Mouse (Mus musculus): ENCODE measurements at regions not wholly inside any gene's neighbourhood (a gene's known extent, or its start where the extent isn't known, plus 50 kb on each side); places are given as distances from the start of the nearest gene placed in this dataset.
A peak's percentile ranks its signal among the peaks of the same experiment; 100 is the strongest.

DNA sequence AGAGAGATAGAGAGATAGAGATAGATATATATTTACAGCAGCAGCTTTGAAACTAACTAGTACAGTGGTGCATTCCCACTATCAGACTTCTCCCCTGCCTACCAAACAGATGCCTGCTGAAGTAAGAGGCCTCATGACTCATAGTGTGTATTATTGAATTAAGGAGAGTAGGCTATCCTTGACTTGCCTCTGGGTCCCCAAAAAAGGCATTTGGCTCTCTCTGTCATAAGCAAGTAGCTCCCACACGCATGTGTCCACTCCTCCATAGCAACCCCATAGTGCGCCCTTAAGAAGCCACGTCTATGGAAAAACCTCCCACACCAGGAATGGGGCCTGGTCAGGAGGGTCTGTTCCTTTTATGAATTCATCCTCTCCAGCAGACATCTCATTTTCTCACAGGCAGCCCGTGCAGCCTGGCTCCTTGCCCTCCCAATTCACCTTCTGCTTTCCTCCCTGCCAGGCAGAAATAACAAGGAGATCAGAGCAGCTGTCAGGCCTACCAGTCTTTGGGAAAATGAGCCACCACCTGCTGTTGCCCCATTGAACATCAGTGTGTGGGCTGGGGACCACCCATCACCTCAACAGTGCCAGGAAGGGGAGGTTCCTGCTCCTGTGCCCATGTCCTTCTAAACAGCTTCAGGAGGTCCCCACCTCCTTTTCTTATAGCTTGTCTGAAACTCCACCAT is 208.5 kb upstream of the Mocs1 start:
- no peak for DNase-seq (ENCODE audit: low read depth)

DNA sequence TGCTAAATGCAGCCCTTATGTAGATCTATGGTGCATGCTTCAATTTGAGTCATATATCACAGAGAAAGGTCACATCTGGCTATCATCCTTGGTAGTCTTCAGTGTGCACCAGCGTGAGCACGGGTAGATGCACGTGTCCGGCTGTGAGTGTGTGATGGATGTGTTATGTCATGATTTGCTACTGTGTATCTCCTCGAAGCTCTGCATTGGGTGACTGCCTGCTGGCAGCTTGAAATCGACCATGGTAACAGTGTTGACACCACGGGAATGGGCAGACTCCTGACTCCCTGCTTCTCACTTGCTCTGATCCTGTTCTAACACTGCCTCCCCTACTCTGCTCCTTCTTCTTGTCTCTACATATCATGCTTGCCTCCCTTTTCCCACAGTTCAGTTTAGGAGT is 204.9 kb upstream of the Mocs1 start:
- DNase-seq (ENCODE audit: low read depth), result no peak

DNA sequence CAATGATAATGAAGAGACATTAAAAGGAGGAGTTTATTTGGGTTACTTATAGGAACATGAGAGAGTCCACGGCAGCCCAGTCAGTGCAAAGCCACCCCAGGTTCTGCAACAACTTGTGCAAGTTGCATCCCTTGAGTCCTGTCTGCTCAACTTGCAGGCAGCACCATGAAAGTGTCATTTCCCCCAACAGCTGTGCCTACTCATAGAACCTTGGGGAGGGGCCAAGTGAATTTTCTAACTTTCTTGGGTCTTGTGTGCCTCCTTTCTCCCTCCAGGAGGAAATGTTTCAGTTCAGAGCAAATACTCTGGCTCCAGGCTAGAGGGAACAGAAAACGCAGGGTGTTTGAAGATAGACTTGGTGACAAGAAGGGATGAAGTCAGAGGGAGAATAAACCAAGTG is 204.5 kb upstream of the Mocs1 start:
- DNase-seq (ENCODE audit: low read depth), result no peak

DNA sequence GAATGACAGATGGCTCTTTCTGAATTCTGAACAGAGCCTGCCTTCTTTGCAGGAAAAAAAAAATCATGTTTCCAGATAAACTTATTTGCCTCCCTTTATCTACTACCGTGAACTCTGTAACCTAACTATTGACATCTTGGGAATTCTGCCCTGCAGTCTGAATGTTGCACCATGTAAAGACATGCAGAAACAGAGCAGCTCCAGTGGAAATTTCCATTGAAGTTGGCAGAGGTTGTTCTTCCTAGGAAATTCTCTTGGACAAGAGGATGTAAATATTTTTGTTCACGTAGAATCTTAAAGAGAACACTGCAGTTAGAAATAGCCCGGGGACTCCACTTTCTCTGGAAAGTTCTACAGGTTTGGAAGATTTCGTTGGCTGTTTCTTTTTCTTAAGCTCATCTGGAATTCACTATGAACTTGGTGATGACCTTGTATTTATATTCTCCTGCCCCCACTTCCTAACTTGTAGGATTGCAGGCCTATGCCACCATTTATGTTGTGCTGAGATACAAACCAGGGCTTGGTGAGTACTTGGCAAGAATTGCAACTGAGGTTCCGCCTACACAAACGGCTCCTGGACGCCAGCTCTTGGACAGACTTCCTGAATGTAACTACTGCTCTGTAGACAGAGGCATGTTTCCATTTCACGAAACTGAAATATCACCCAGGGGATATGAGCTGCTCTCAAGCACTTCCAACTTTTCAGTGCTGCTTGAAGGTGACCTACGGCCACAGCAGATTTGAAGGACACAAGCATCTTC is 202.7 kb upstream of the Mocs1 start:
- DNase-seq (ENCODE audit: low read depth), result no peak

DNA sequence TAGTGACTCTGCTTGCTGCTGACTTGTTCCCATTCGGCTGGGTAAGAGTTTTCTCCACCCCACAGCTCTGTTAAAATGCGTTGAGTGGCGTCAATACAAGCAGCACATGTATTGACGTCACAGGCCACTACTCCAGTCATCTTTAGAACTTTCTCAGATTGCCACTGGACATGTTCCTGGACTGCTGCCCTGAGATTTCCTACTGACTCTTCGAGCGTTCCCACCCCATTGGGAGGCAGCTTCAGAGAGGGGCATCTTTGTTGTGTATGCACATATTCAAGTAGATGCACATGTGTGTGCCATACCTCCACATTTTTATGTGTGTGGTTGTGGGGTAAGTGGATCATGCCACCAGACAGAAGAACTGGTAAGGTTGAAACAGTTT is 202.2 kb upstream of the Mocs1 start:
- no peak for DNase-seq (ENCODE audit: low read depth)

DNA sequence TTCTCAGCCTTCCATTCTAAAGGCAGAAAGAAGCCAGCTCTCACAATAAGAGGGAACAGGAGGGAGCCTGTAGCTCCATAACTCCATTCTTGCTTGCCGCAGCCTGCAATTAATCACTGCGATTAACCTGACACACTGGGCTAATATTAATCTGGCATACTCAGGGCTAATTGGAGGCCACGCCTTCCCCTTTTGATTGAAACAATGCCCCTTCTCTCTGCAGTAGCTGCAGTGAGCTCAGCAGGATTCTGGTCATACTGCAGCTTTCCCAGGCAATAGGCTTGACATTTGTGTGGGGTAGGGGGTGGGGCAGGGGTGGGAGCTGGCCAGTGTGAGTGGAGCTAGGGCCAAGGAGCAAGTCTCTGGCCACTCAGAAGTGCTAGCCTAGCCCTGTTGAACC is 196.9 kb upstream of the Mocs1 start:
- no peak for DNase-seq (ENCODE audit: low read depth)

DNA sequence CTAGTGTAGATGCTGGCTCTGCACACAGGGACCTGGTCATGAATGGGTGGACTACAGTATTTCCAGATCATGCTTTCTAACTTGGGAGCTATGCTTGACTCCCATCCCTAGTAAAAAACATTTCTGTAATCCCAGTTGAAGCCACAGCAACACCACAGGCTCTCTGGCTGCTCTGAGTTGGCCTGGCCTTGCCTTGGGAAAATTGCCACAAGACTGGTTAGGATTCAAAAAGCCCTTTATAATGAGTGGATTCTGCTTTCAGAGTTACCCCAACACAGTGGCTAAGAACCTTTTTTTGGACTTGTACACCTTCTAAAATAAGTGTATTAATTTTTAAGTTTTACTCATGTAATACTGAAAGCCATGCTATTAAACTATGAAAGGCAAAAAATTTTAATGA is 188.1 kb upstream of the Mocs1 start:
- DNase-seq (ENCODE audit: low read depth), result no peak

DNA sequence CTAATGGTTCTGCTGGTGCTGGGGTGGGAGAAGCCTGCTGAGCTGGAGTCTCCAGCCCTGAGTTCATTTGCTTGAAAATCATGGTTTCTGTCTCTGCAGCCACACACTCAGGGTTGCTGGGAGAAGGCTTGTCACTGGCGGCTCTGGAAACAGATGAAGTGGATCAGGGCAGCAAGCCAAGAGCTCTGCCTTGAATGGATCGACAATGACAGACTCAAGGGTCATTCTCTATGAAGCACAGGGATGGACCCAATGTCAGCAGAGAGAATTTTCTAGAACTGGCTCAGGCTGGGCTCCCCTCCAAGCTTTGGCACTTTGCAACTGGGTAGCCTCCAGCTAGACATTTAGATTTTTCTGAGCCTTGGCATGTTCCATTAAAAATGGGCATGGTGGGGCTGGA is 184.7 kb upstream of the Mocs1 start:
- no peak for DNase-seq (ENCODE audit: low read depth)

DNA sequence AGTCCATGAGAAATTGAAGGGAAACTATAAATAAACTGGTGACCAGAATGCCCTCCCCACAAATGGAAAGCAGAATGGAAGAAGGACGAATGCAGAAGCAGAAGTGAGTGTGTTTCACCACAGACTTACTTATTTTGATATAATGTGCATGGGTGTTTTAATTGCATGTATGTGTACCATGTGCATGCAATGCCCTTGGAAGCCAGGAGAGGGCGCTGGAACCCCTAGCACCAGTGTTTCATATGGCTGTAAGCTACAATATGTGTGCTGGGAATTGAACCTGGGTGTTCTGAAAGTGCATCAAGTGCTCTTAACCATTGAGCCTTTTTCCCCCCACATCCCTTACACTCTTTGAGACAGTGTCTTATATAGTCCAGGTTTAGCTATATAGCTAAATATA is 183.1 kb upstream of the Mocs1 start:
- DNase-seq (ENCODE audit: low read depth), result no peak

DNA sequence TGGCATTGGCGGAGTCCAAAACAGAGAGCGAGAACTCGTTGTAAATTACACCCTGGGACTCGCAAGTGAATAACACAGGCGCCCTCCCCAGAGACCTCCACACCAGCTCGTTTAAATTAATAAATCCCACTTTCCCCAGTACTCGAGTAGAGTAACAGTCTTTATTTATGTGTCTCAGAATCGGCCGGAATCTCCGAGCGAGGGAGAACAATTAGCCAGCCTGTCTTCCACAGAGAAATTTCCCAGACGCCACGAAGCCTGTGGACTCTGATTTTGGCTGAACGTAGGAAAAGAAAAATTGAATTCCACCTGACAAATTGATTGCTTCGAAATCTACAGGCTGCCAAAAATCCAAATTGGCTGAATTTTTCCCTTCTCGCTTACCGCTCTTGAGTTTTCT is 180.9 kb upstream of the Mocs1 start:
- no peak for DNase-seq (ENCODE audit: low read depth)

DNA sequence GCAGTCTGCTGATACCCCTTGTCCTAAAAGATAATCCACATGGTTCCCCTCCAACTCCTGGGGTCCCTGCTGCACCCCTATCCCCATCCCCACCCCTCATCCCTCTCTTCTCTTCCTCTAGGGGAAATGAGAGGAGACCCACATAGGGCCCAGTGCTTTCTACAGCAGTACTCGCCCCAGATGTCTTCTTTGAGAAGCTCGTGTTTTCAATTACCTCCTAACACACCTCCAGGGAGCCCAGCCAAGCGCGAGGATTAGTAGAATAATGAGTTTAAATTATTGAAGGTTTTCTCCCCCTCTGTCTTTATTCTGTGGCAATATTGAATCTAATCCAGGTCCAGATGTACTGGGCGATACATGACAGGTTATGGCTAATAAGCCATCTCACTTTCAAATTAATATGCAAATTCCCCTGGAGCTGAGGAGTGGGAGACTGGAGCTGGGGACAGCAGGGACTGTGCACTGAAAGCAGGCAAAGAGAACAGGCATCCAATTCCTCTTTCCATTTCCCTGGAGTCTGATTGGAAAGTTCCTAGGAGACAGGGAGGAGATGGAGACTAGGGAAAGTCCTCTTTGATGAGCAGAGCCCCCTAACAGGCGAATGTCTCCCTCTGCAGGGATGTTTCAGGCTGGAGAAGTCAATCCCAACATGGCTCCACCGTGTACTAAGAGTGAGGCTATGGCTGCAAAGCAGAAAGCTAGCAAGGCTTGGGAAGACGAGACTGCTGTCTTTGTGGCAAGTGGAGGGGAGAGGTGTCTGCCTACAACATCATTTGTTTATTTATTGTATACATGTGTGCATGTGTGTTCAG is 177.2 kb upstream of the Mocs1 start:
- no peak for DNase-seq (ENCODE audit: low read depth)

DNA sequence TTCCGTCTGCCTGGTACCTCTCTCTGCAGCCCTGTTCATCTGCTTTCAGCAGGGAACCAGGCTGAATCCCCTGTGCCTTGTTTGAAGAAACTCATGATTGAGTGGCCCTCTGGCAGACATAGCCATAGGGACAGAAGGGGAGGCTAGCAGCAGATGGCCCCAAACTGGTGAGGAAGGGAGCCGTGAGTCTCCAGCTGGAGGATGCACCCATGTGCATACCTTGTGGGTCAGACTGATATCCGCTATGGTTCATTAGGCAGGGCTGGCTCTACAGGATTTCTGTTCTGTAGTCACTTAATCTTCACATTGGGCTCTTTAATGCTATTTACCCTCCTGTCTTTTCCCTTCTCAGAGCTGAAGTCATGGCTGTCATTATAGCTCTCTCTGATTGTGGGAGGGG is 175.9 kb upstream of the Mocs1 start:
- DNase-seq (ENCODE audit: low read depth), result no peak

DNA sequence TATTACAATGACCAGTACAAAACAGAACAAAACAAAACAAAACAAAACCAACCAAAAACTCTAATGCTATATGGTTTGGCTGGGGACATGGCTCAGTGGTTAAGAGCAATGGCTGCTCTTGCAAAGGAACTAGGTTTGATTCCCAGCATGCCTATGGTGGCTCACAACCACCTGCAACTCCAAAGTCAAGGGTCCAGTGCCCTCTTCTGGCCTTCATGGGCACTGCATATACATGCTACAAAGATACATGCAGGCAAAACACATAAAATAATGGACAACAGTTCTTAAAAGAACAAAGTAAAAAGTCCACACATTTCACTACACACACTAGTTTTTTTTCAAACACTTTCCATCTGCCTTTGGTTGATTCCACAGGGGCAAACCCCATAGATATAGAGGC is 169.7 kb upstream of the Mocs1 start:
- no peak for DNase-seq (ENCODE audit: low read depth)

DNA sequence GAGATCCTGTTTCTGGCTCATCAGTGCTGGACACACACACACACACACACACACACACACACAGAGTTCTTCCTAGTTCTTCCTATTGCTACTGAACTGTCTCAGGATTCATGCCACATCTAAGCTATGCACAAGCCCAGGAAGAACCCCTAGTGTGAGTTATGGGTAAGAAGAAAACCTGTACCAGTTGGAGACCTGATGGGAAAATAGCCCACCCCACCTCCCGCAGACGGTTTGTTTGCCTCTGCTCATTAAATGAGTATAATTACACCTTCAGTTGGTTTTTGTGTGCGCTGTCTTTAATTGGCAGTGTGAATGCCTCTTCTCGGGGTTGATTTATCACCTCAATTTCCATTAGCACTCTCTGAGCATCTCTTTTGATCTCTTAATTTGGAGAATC is 165.8 kb upstream of the Mocs1 start:
- no peak for DNase-seq (ENCODE audit: low read depth)

DNA sequence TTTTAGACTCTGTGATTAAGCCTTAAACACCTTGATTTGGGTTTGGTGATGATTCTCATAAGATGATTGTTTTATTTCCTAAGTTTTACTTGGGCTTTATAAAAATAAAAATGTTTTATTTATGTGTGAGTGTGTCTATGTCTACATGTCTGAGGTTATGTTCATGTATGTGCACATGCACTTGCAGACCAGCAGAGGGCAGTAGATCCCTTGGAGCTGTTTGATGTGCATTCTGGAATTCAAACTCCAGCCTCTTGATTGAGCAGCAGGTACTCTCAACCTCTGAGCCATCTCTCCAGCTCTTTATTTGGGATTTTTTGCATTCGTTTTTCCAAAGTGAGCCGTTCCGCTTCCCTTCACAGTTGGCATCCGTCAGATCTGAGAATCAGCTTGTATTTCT is 161.8 kb upstream of the Mocs1 start:
- DNase-seq (ENCODE audit: low read depth), result peak; percentile 25

DNA sequence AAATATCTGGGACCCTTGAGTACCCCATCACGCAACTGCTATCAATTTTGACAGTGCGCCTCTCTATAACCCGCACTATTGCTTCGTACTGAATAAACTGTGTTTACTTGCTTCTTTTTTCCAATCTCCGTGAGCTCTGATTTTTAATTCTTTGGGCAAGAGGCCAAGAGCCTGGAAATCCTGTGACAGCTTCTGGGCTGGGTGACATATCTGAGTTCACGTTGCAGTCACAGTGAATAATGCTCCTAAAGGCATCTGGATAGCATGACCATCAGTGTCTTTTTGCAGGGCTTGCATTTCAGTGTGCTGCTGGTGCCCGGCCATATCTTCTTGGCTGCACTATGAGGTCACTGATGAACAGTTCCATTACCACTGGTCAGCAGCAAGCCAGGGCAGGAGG is 158.2 kb upstream of the Mocs1 start:
- no peak for DNase-seq (ENCODE audit: low read depth)

DNA sequence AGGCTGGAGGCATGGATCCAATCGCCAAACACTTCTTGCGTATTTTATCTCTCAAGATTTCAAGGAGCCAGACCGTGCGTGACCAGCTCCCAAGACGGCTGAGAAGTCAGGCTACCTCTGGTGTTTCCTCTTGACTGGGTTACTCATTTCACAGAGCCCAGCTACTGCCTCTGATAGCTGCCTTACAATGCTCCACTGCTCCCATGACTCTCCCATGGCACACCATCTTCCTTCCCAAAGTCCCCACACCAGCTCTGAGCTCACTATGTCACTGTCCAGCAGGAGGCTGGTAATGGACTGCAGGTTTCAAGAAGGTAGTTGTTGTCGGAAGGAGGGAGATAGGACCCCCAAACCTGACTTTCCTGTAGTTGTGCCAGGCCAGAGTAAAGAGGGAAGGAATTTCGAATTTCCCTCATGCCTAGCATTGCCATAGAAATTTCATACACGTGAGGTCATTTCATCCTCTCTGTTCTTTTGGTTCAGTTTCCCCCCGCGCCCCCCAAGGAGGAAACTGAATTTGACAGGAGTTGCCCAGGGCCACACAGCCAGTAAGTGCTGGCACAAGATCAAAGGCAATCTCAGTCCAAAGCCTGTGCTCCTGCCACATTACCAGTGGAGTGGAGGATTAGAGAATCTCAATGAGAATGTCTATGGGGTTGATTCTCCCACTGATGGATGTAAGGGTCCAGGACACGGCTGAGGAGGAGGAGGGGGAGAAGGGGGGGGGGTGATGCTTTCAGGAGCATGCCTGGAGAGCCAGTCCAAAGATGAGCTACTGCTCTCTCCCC is 155.3 kb upstream of the Mocs1 start:
- no peak for DNase-seq (ENCODE audit: low read depth)

DNA sequence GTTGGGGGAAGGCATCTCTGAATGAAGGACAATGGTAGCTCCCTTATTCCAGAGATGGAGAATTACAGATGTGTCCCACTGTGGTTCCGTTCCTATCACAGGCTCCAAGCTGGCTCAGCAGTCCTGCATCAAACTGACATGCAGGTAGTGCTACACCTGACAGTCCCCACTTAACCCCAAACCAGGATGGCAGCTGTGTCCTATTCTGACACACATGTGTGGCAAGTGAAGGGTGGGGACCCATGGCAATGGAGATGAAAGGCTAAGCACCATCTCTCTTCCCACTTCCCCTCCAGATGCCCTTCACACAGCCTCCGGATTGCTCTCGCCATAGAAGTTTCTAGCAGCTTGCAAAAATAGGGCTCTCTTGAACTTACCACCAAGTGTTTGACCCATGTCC is 153.2 kb upstream of the Mocs1 start:
- no peak for DNase-seq (ENCODE audit: low read depth)

DNA sequence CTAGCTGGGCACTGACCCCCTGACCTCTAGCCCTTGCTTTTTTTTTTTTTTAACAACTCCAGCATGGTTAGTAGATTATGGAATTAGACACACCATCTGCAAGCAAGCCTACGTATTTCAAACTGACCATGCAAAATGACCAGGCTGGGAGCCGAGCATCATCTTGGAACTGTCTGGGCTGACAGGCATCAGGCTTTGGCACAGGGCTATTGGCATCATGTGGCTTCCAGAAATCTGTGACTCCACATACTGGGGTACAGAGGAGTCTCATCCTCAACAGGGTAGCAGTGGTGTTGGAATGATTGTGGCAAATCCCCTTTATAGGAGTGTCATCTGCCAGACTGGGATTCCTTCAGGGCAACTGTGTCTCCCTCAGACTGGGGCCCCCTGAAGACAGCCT is 152.7 kb upstream of the Mocs1 start:
- no peak for DNase-seq (ENCODE audit: low read depth)

DNA sequence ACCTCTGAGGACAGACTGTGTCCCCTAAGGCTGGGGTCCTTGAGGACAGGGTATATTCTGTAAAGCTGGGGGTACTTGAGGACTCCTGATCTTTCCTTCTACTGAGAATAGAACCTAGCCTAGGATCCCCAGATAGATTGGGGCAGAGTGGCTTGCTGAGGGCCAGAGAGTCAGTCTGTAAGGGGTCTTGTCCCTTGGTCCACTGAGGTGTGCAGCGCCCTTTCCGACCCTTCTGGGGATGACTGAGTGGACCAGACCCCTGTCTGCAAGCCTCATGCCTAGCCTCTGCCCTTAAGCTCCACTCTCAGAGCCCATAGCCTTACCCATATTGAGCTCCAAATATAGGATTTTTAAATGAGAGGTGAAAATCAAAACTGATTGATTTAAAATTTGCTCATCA is 152.2 kb upstream of the Mocs1 start:
- DNase-seq (ENCODE audit: low read depth), result no peak

DNA sequence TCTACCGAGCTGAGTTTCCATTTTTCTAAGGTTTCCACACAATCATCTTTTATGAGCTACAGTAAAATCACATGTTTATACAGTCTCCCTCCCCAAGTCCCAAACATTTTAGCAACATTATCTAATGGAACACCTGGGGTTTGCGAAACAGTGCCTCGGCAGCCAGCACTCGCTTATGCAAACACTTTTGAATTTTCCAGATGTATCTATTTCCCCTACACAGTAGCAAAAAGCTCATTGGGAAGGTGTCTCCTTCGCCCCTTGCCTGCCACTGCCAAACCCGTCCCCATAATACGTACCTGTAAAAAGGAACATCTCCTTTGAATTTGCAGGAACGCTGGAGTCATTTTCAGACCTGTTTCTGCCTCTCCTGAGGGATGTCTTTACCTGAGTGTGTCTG is 149.6 kb upstream of the Mocs1 start:
- no peak for DNase-seq (ENCODE audit: low read depth)

DNA sequence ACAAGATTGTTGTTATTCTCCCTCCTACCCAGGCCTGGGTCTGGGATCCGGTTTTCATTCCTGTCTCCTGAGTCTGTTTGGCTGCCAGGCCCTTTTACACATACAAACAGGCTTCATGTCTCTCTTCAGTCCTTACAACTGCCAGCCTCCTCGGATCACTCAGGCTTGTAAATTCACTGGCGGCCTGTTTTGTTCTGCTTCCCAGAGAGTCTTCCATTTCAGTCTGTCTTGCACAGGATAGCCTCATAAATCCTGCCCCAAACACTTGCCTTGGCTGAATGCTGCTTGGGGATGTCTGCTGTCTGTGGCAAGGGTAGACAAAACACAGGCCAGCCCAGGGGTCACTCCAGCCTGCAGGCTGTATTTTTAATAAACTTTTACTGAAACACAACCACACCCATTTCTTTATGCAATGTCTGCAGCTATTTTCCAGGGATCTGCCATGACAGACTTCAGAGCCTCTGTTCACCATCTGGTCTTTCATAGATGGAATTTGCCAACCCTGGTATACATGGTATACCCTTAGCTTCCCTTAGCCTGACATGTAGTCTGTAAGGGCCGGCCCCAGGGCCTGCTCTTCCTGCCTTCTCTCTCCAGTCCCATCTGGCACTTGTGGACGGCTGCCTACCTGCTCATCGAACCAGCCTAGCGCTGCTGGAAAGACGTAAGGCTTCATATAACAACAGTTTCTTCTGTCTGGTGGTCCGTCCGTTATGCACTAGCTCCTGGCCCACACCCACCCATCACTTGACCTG is 149.0 kb upstream of the Mocs1 start:
- DNase-seq (ENCODE audit: low read depth), result no peak
